Mouse (Mus musculus) heart, postnatal 0 days (tissue): ENCODE measurements around the gene Tmeff2. TPM values are rescaled to one million over a fixed set of nuclear protein-coding genes. Genes with fewer than 3 reads are reported as not detected.
"Not testable (repeated sequence)": the region's sequence is repeated elsewhere in the genome, so short reads cannot be mapped to it uniquely, and the experiment has no call there.

Experiments
- ATAC-seq: fragments of 200-750 bp; cut with Nextera tagmentation; 2 replicates; pipeline ENCODE4 v1.8.0; 2017; ENCODE audit warnings: low read depth, moderate number of reproducible peaks, moderate library complexity; ENCODE audit not compliant: insufficient read depth
- DNase-seq: peaks from one replicate; pipeline ENCODE4 v3.0.0-alpha.2; 2016; ENCODE audit warnings: low spot score
- H3K27ac ChIP-seq: fragments of 300-500 bp; sonication (generic); 2 replicates; pipeline ENCODE4 v1.5.1; 2014; ENCODE audit warnings: low read depth, mild to moderate bottlenecking
- H3K27me3 ChIP-seq: fragments of 300-500 bp; sonication (generic); 2 replicates; pipeline ENCODE4 v1.6.1; 2014; ENCODE audit warnings: low read length, mixed read lengths; ENCODE audit not compliant: control insufficient read depth, insufficient read depth
- H3K36me3 ChIP-seq: fragments of 300-500 bp; sonication (generic); replicated peaks from 2 replicates; pipeline ENCODE4 v1.6.1; 2014; ENCODE audit warnings: low read length, mixed read lengths; ENCODE audit not compliant: control insufficient read depth, insufficient read depth
- H3K4me1 ChIP-seq: fragments of 300-500 bp; sonication (generic); 2 replicates; pipeline ENCODE4 v1.6.1; 2014; ENCODE audit warnings: antibody characterized with exemption; ENCODE audit not compliant: control insufficient read depth, insufficient read depth
- H3K4me2 ChIP-seq: fragments of 300-500 bp; sonication (generic); 2 replicates; pipeline ENCODE4 v1.6.1; 2014; ENCODE audit warnings: low read depth, mild to moderate bottlenecking, low read length, moderate library complexity
- H3K4me3 ChIP-seq: fragments of 300-500 bp; sonication (generic); 2 replicates; pipeline ENCODE4 v1.5.1; 2014; ENCODE audit warnings: low read depth, low read length
- H3K9ac ChIP-seq: fragments of 300-500 bp; sonication (generic); replicated peaks from 2 replicates; pipeline ENCODE4 v1.6.1; 2014; ENCODE audit warnings: low read depth, low read length, mixed read lengths
- H3K9me3 ChIP-seq: fragments of 300-500 bp; sonication (generic); replicated peaks from 2 replicates; pipeline ENCODE4 v1.6.1; 2016; ENCODE audit warnings: low read length; ENCODE audit not compliant: control insufficient read depth
- CTCF ChIP-seq: IDR thresholded peaks from 2 replicates; pipeline ENCODE4 v1.5.1; 2016; ENCODE audit warnings: antibody characterized with exemption, control low read depth, low read depth
- EP300 ChIP-seq: IDR thresholded peaks from 2 replicates; pipeline ENCODE4 v1.6.1; 2016; ENCODE audit warnings: antibody characterized with exemption, low read depth
- WGBS: fragments of 180-500 bp; shearing (Covaris S2); extraction: QIAGEN DNeasy Blood & Tissue Kit; methylation state at CpG from one replicate; pipeline ENCODE4 v1.1.7; 2014; 5-methylcytosine and 5-hydroxymethylcytosine counted together
- polyA plus RNA-seq: library from polyadenylated mRNA; unstranded; fragments of >200 nt; fragmentation: Nextera tagmentation; extraction: Ambion mirVana; gene quantifications from 2 replicates; pipeline ENCODE4 v1.2.1, GENCODE M21; 2015
- total RNA-seq: library from RNA; depleted of rRNA; stranded (reverse); fragments of >200 nt; gene quantifications from 2 replicates; pipeline ENCODE4 v1.2.3, GENCODE M21; 2014; ENCODE audit warnings: low replicate concordance; rRNA removed

The Tmeff2 gene
- total RNA-seq = 0.15 and 0.23 TPM in 2 replicates
- 0.51 and 0.80 TPM in 2 replicates for polyA plus RNA-seq

GRCm38 (mm10) chr1:50900386-50900785 lies at the start of gene Tmeff2:
TSS of gene Tmeff2 (plus strand) at chr1:50900647.
- WGBS = 80% methylated on average over 9 of the region's 9 CpGs
- not testable (repeated sequence) for H3K9ac ChIP-seq, H3K4me2 ChIP-seq, H3K4me3 ChIP-seq, H3K36me3 ChIP-seq, DNase-seq, H3K9me3 ChIP-seq, H3K27ac ChIP-seq, H3K27me3 ChIP-seq, H3K4me1 ChIP-seq, ATAC-seq

- no peak for ATAC-seq
- no peaks in the 10 kb centered on the region for H3K36me3 ChIP-seq
- H3K4me3 ChIP-seq = no peak overlapping the region
- no peak overlapping the region for H3K27ac ChIP-seq
- 80% methylated on average over 2 of the region's 2 CpGs for WGBS
- H3K27me3 ChIP-seq = no peaks in the 10 kb centered on the region
- no peak overlapping the region for H3K9ac ChIP-seq
- no peaks in the 10 kb centered on the region for H3K9me3 ChIP-seq
- TF ChIP-seq EP300 = no peak
- no peak for TF ChIP-seq CTCF
- no peak for DNase-seq
- no peak overlapping the region for H3K4me2 ChIP-seq
- H3K4me1 ChIP-seq = no peaks in the 10 kb centered on the region
Measured at GRCm38 (mm10) chr1:50861515-50861914, 38.9 kb upstream of the Tmeff2 start.

- H3K27ac ChIP-seq = no peak overlapping the region
- H3K4me3 ChIP-seq = no peak overlapping the region
- TF ChIP-seq CTCF (no peak), EP300 (no peak)
- H3K27me3 ChIP-seq = no peaks in the 10 kb centered on the region
- 79% methylated on average over 6 of the region's 6 CpGs for WGBS
- H3K9me3 ChIP-seq = no peaks in the 10 kb centered on the region
- H3K9ac ChIP-seq = no peak overlapping the region
- no peak for ATAC-seq
- no peak overlapping the region for H3K4me2 ChIP-seq
- H3K4me1 ChIP-seq = no peaks in the 10 kb centered on the region
- H3K36me3 ChIP-seq = no peaks in the 10 kb centered on the region
- DNase-seq = no peak
Measured at GRCm38 (mm10) chr1:50897696-50898095, 2.8 kb upstream of the Tmeff2 start.

DNA sequence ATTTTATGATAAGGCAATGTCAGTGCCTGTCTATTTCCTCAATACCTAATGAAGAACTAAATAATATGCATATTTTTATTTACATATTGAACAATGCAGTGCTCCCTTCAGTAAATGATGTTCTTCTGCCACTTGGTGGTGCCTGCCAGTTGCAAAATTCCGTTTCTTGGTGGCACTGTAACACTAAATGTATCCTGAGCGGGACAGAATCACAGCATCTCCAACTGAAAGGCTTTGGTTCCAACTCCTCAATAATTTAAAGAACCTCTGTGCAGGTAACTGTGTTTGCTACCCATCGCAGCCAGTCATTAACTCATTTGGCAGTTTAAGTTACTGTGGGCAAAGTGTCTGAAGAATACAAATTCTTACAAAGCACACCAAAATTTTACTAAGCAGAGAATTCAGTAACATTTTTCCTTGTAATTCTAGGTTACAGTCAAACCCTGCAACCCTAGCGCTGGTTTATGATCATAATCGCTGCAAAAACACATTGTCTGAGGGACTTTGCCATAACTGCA lies 24.4 kb downstream of the Tmeff2 start:
- WGBS = 51% methylated on average over 5 of the region's 5 CpGs
- no peak overlapping the region for H3K4me3 ChIP-seq
- no peak overlapping the region for H3K4me2 ChIP-seq

DNA sequence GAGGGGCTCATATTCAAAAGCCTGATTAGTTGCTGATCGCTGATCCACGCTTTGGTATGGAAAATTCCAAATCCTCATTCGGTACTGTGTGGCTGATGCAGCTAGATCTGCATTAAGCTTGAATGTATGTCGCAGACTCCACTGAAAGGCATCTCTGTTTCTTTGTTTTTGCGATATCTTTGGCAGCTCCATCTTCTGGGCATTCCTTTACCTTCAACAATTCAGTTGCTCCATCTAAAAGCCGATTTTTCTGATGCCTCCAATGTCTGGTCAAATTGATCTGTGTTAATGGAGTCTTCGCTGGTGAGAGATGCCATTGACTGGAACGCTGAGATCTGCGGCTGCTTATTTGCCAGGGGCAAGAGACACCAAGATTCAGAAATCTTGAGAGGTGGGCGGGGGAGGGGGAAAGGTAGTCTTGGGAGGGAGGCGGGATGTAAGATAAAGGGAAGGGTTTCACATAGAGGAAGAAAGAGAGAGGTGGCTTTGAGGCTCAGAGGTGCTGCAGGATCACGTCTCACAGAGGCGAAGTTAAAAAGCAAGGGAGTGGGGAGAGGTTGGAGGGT lies 25.0 kb downstream of the Tmeff2 start:
- H3K4me2 ChIP-seq = no peak overlapping the region; the same call in 1 of the 2 replicates
- no peaks in the 10 kb centered on the region for H3K36me3 ChIP-seq
- TF ChIP-seq CTCF (no peak), EP300 (no peak)
- no peak overlapping the region for H3K27ac ChIP-seq
- H3K4me3 ChIP-seq = no peak overlapping the region
- DNase-seq (no peak), ATAC-seq (no peak)
- WGBS = 17% methylated on average over 13 of the region's 13 CpGs
- no peaks in the 10 kb centered on the region for H3K9me3 ChIP-seq
- H3K27me3 ChIP-seq = peaks cover 27% of the 10 kb centered on the region
- H3K9ac ChIP-seq = no peak overlapping the region
- H3K4me1 ChIP-seq = peaks cover 11% of the 10 kb centered on the region

More for the DNA sequence above, 24.4 kb downstream of the Tmeff2 start:
- peaks cover 11% of the 10 kb centered on the region for H3K4me1 ChIP-seq
- H3K9me3 ChIP-seq = no peaks in the 10 kb centered on the region
- no peaks in the 10 kb centered on the region for H3K36me3 ChIP-seq
- DNase-seq (no peak), ATAC-seq (no peak)
- H3K27me3 ChIP-seq = peaks cover 27% of the 10 kb centered on the region
- no peak overlapping the region for H3K9ac ChIP-seq
- TF ChIP-seq EP300 (no peak), CTCF (peak; percentile 20; the same call in 1 of the 2 replicates)
- no peak overlapping the region for H3K27ac ChIP-seq
